Mouse (Mus musculus) granulocyte monocyte progenitor cell, adult 5-6 weeks (primary cell): Measurements from ENCODE around the gene Cma1. TPM values are rescaled to one million over a fixed set of nuclear protein-coding genes. Genes with fewer than 3 reads are reported as not detected.

Source experiments
- ATAC-seq: replicated peaks from 2 replicates; pipeline ENCODE4 v1.8.0; 2016; ENCODE audit warnings: mild to moderate bottlenecking, moderate TSS enrichment, inconsistent platforms; ENCODE audit not compliant: poor library complexity, severe bottlenecking
- total RNA-seq, 2 experiments: library from RNA; stranded (forward) in 1 of 2; stranded (reverse) in 1 of 2; fragments of 200-712, 200-1000 nt in 1 of 2; fragments of >200 nt in 1 of 2; fragmentation: Nextera tagmentation in 1 of 2; gene quantifications; 2 replicates each; pipeline ENCODE4 v1.2.3; 2014 to 2017

Gene Cma1
- total RNA-seq, 2 experiments from 2014 or later = 0.15 TPM; not detected in 1

DNA sequence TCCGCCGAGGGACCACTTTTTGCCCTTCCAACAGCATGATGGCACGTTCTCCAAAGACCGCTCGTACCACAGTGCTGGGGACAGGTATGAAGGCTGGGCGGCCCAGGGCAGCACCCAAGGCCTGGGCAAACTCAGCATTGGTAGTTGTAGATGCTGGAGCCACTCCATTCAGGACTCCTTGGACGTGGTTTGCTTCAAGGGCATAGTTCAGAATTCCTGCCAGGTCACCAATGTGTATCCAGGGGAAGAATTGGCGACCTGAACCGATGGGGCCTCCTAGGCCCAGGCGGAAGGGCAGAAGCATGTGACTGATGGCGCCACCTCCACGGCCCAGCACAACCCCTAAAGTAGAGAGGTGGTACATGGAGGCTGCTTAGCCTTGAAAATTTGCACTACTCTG is 46.8 kb downstream of the Cma1 start:
- ATAC-seq = no peak

Other genes starting within 250 kb of the Cma1 start
- gene Tgm1, start 230.7 kb downstream of the Cma1 start, total RNA-seq (2014; fragmentation: Nextera tagmentation) = 0.85 and 1.8 TPM in 2 replicates
- 1.4 and 4.3 TPM in 2 replicates for gene Tgm1, start 230.7 kb downstream of the Cma1 start, total RNA-seq (2017)
- gene Rabggta, start 222.4 kb downstream of the Cma1 start, total RNA-seq (2014; fragmentation: Nextera tagmentation) = 17.9 and 20.4 TPM in 2 replicates
- 8.5 and 12.8 TPM in 2 replicates for gene Rabggta, start 222.4 kb downstream of the Cma1 start, total RNA-seq (2017)
- gene Dhrs1, start 199.0 kb downstream of the Cma1 start, total RNA-seq (2014; fragmentation: Nextera tagmentation) = 54.7 and 67.7 TPM in 2 replicates
- 18.0 and 30.7 TPM in 2 replicates for gene Dhrs1, start 199.0 kb downstream of the Cma1 start, total RNA-seq (2017)
- 30.9 and 36.6 TPM in 2 replicates for gene Nop9, start 199.0 kb downstream of the Cma1 start, total RNA-seq (2014; fragmentation: Nextera tagmentation)
- 35.7 and 38.6 TPM in 2 replicates for gene Nop9, start 199.0 kb downstream of the Cma1 start, total RNA-seq (2017)
- not detected in 2 replicates for gene Cideb, start 186.2 kb downstream of the Cma1 start, total RNA-seq (2014; fragmentation: Nextera tagmentation)
- not detected in 2 replicates for gene Cideb, start 186.2 kb downstream of the Cma1 start, total RNA-seq (2017)
- gene Ltb4r2, start 183.2 kb downstream of the Cma1 start, total RNA-seq (2014; fragmentation: Nextera tagmentation) = 0.56 and 2.1 TPM in 2 replicates
- 0.34 TPM in 1 of 2 replicates, not detected in the other for gene Ltb4r2, start 183.2 kb downstream of the Cma1 start, total RNA-seq (2017)
- gene Ltb4r1, start 178.7 kb downstream of the Cma1 start, total RNA-seq (2014; fragmentation: Nextera tagmentation) = 19.4 and 23.3 TPM in 2 replicates
- 19.8 and 25.8 TPM in 2 replicates for gene Ltb4r1, start 178.7 kb downstream of the Cma1 start, total RNA-seq (2017)
- gene Adcy4, start 160.6 kb downstream of the Cma1 start, total RNA-seq (2014; fragmentation: Nextera tagmentation) = not detected in 2 replicates
- not detected in 2 replicates for gene Adcy4, start 160.6 kb downstream of the Cma1 start, total RNA-seq (2017)
- gene Ripk3, start 155.8 kb downstream of the Cma1 start, total RNA-seq (2014; fragmentation: Nextera tagmentation) = 104 and 157 TPM in 2 replicates
- 40.9 and 42.4 TPM in 2 replicates for gene Ripk3, start 155.8 kb downstream of the Cma1 start, total RNA-seq (2017)
- not detected in 2 replicates for gene Nfatc4, start 121.5 kb downstream of the Cma1 start, total RNA-seq (2014; fragmentation: Nextera tagmentation)
- gene Nfatc4, start 121.5 kb downstream of the Cma1 start, total RNA-seq (2017) = not detected in 2 replicates
- 4.1 and 7.6 TPM in 2 replicates for gene Nynrin, start 90.7 kb downstream of the Cma1 start, total RNA-seq (2014; fragmentation: Nextera tagmentation)
- gene Nynrin, start 90.7 kb downstream of the Cma1 start, total RNA-seq (2017) = 2.4 and 3.3 TPM in 2 replicates
- gene Cbln3, start 60.3 kb downstream of the Cma1 start, total RNA-seq (2014; fragmentation: Nextera tagmentation) = not detected in 2 replicates
- gene Cbln3, start 60.3 kb downstream of the Cma1 start, total RNA-seq (2017) = not detected in 2 replicates
- gene Khnyn, start 59.7 kb downstream of the Cma1 start, total RNA-seq (2014; fragmentation: Nextera tagmentation) = 8.8 and 12.8 TPM in 2 replicates
- gene Khnyn, start 59.7 kb downstream of the Cma1 start, total RNA-seq (2017) = 12.4 and 14.7 TPM in 2 replicates
- 13.8 and 15.3 TPM in 2 replicates for gene Sdr39u1, start 44.4 kb downstream of the Cma1 start, total RNA-seq (2014; fragmentation: Nextera tagmentation)
- 6.5 and 13.5 TPM in 2 replicates for gene Sdr39u1, start 44.4 kb downstream of the Cma1 start, total RNA-seq (2017)
- not detected in 2 replicates for gene Cma2, start 6.3 kb upstream of the Cma1 start, total RNA-seq (2014; fragmentation: Nextera tagmentation)
- gene Cma2, start 6.3 kb upstream of the Cma1 start, total RNA-seq (2017) = not detected in 2 replicates
- gene Mcpt1, start 73.3 kb upstream of the Cma1 start, total RNA-seq (2014; fragmentation: Nextera tagmentation) = not detected in 2 replicates
- gene Mcpt1, start 73.3 kb upstream of the Cma1 start, total RNA-seq (2017) = not detected in 2 replicates
- not detected in 2 replicates for gene Mcpt9, start 85.8 kb upstream of the Cma1 start, total RNA-seq (2014; fragmentation: Nextera tagmentation)
- gene Mcpt9, start 85.8 kb upstream of the Cma1 start, total RNA-seq (2017) = not detected in 2 replicates
- not detected in 2 replicates for gene Mcpt2, start 97.4 kb upstream of the Cma1 start, total RNA-seq (2014; fragmentation: Nextera tagmentation)
- not detected in 2 replicates for gene Mcpt2, start 97.4 kb upstream of the Cma1 start, total RNA-seq (2017)
- not detected in 2 replicates for gene Mcpt4, start 117.6 kb upstream of the Cma1 start, total RNA-seq (2014; fragmentation: Nextera tagmentation)
- gene Mcpt4, start 117.6 kb upstream of the Cma1 start, total RNA-seq (2017) = not detected in 2 replicates
- 85.6 and 130 TPM in 2 replicates for gene Mcpt8, start 140.6 kb upstream of the Cma1 start, total RNA-seq (2014; fragmentation: Nextera tagmentation)
- 31.0 and 50.8 TPM in 2 replicates for gene Mcpt8, start 140.6 kb upstream of the Cma1 start, total RNA-seq (2017)
- 2,198 and 2,270 TPM in 2 replicates for gene Ctsg, start 157.9 kb upstream of the Cma1 start, total RNA-seq (2014; fragmentation: Nextera tagmentation)
- gene Ctsg, start 157.9 kb upstream of the Cma1 start, total RNA-seq (2017) = 4,568 and 5,380 TPM in 2 replicates
- gene Gzme, start 175.9 kb upstream of the Cma1 start, total RNA-seq (2014; fragmentation: Nextera tagmentation) = not detected in 2 replicates
- not detected in 2 replicates for gene Gzme, start 175.9 kb upstream of the Cma1 start, total RNA-seq (2017)
- not detected in 2 replicates for gene Gzmd, start 187.9 kb upstream of the Cma1 start, total RNA-seq (2014; fragmentation: Nextera tagmentation)
- not detected in 2 replicates for gene Gzmd, start 187.9 kb upstream of the Cma1 start, total RNA-seq (2017)
- not detected in 2 replicates for gene Gzmg, start 214.9 kb upstream of the Cma1 start, total RNA-seq (2014; fragmentation: Nextera tagmentation)
- gene Gzmg, start 214.9 kb upstream of the Cma1 start, total RNA-seq (2017) = not detected in 2 replicates
- not detected in 2 replicates for gene Gzmn, start 229.9 kb upstream of the Cma1 start, total RNA-seq (2014; fragmentation: Nextera tagmentation)
- not detected in 2 replicates for gene Gzmn, start 229.9 kb upstream of the Cma1 start, total RNA-seq (2017)